Mouse (Mus musculus) Muller cell, postnatal 12 days (primary cell): Measurements from ENCODE around the gene Hdac5.

ENCODE experiments used
- DNase-seq: peaks from one replicate; pipeline ENCODE4 v3.0.0-alpha.2; 2015; ENCODE audit errors: inconsistent ontology term

Hdac5 gene

GRCm38 (mm10) chr11:102215511-102215910, 14.5 kb downstream of the Hdac5 start:
- no peak for DNase-seq

GRCm38 (mm10) chr11:102214430-102215156, 15.4 kb downstream of the Hdac5 start:
- no peak for DNase-seq

GRCm38 (mm10) chr11:102211936-102212341, 18.0 kb downstream of the Hdac5 start:
- no peak for DNase-seq

- DNase-seq, result no peak
These were observed 19.0 kb downstream of the Hdac5 start for GRCm38 (mm10) chr11:102211011-102211410.

- DNase-seq, result no peak
These were observed 19.8 kb downstream of the Hdac5 start for GRCm38 (mm10) chr11:102210185-102210584.

- no peak for DNase-seq
These were observed 20.2 kb downstream of the Hdac5 start for GRCm38 (mm10) chr11:102209742-102210141.

- DNase-seq, result no peak
These were observed 21.1 kb downstream of the Hdac5 start for GRCm38 (mm10) chr11:102208846-102209245.

- no peak for DNase-seq
These were observed 21.9 kb downstream of the Hdac5 start for GRCm38 (mm10) chr11:102207825-102208777.

GRCm38 (mm10) chr11:102206481-102206880, 23.5 kb downstream of the Hdac5 start:
- no peak for DNase-seq

- DNase-seq, result peak; percentile 65
These were observed 28.6 kb downstream of the Hdac5 start for GRCm38 (mm10) chr11:102201408-102201821.

- DNase-seq, result no peak
These were observed 30.1 kb downstream of the Hdac5 start for GRCm38 (mm10) chr11:102199856-102200255.

- DNase-seq, result no peak
These were observed 31.7 kb downstream of the Hdac5 start for GRCm38 (mm10) chr11:102198245-102198644.

- no peak for DNase-seq
These were observed 33.8 kb downstream of the Hdac5 start for GRCm38 (mm10) chr11:102196018-102196797.

GRCm38 (mm10) chr11:102193657-102194440, 36.1 kb downstream of the Hdac5 start:
- no peak for DNase-seq

GRCm38 (mm10) chr11:102190848-102191247, 39.1 kb downstream of the Hdac5 start:
- no peak for DNase-seq

GRCm38 (mm10) chr11:102189461-102190436, 40.2 kb downstream of the Hdac5 start, which contains the start of gene G6pc3:
TSS of gene G6pc3 (plus strand) at chr11:102189620.
- DNase-seq, result peak; percentile 85

GRCm38 (mm10) chr11:102188980-102189379, 41.0 kb downstream of the Hdac5 start:
- DNase-seq, result no peak

- DNase-seq, result no peak
These were observed 43.7 kb downstream of the Hdac5 start for GRCm38 (mm10) chr11:102186235-102186634.

- DNase-seq, result no peak
These were observed 44.3 kb downstream of the Hdac5 start for GRCm38 (mm10) chr11:102185677-102186076.
